Mouse (Mus musculus): ENCODE measurements around the gene Pcsk4. TPM values are rescaled to one million over a fixed set of nuclear protein-coding genes. Genes with fewer than 3 reads are reported as not detected.

The Pcsk4 gene
- polyA plus RNA-seq, 1 experiment from 2014 or later = 2.1 TPM

DNA sequence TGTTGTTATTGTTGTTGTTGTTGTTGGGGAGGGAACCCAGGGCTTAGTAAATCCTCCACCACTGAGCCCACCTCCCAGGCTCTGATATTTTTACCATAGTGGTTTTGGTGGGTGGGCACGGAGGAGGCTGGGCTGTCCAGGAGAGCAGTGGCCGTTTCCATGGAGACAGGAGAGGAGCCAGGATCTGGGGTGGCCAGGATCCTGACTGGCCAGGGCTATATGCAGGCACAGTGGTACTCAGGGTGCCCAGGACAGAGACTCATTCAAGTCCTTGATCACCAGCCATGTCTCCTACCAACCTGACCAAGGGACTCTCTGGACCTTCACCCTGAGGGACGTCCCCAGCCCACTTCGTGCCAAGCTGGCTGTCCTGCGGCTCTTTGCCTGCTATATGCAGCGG lies 34.4 kb upstream of the Pcsk4 start:
- Histone ChIP-seq H3K9ac (no peak overlapping the region), H3K9me3 (no peaks in the 10 kb centered on the region), H3K4me3 (no peak overlapping the region), H3K27me3 (replicated peaks) (peaks cover 80% of the 10 kb centered on the region), H3K27ac (replicated peaks) (no peak overlapping the region), H3K4me2 (no peak overlapping the region), H3K4me1 (no peaks in the 10 kb centered on the region), H3K36me3 (no peaks in the 10 kb centered on the region)
- 50% methylated on average over 6 of the region's 6 CpGs for WGBS
- no peak for ATAC-seq (ENCODE audit: extremely low read depth, insufficient number of reproducible peaks, low FRiP score, low TSS enrichment)

DNA sequence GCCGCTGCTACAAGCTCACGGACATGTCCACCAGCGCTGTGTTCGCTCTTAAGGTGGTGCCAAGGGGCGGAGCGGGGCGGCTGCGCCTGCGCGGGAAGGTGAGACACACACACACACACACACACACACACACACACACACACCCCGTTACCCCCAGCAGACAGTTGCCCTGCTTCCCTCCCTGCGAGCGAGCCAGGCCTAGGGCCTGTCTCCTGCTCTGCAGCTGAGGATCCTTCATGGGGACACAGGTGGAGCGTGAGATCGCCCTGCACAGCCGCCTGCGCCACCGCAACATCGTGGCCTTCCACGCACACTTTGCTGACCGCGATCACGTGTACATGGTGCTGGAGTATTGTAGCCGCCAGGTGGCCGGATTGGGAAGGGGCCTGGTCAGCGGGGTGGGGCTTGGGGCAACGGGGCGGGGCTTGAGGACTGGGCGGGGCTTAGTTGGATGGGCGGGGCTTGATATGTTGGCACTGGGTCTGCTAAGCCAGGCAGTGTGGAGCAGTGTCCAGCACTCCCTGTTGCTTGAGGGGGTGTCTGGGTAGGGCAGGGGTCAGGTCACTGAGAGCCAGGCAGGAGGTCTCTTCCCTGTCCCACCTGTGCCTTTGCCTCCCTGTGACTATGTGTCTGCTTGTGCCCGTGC lies 28.8 kb upstream of the Pcsk4 start:
- Histone ChIP-seq H3K9me3 (no peaks in the 10 kb centered on the region), H3K27me3 (replicated peaks) (peaks cover 89% of the 10 kb centered on the region), H3K9ac (peak overlapping the region; percentile 37; the same call in 1 of the 2 replicates), H3K4me2 (peak overlapping the region; percentile 56), H3K4me3 (peak overlapping the region; percentile 31), H3K27ac (replicated peaks) (no peak overlapping the region), H3K36me3 (no peaks in the 10 kb centered on the region), H3K4me1 (peaks cover 12% of the 10 kb centered on the region)
- 7% methylated on average over 31 of the region's 31 CpGs for WGBS
- ATAC-seq (ENCODE audit: extremely low read depth, insufficient number of reproducible peaks, low FRiP score, low TSS enrichment) = peak; percentile 12; the same call in 1 of the 2 replicates

DNA sequence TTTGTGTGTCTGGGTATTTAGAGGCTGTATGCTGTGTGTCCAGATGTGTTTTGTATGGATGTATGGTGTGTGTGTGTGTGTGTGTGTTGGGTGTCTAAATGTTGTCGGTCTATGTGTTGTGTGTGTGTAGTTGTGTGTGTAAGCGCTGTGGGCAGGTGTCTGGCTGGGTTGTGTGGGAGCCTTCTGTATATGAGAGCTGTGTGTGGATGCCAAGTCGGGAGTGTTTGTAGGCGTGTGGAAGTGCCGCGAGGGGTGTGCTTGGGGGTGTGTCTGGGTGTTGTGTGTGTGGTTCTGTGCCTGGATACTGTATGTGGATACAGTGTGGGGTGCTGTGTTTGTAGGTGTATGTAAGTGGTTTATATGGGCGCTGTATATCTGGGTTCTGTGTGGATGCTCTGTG lies 28.0 kb upstream of the Pcsk4 start:
- H3K36me3 ChIP-seq = no peaks in the 10 kb centered on the region
- H3K4me1 ChIP-seq = peaks cover 19% of the 10 kb centered on the region
- no peak overlapping the region for H3K27ac ChIP-seq (replicated peaks)
- no peaks in the 10 kb centered on the region for H3K9me3 ChIP-seq
- ATAC-seq (ENCODE audit: extremely low read depth, insufficient number of reproducible peaks, low FRiP score, low TSS enrichment) = no peak
- WGBS = 40% methylated on average over 7 of the region's 7 CpGs
- no peak overlapping the region for H3K4me2 ChIP-seq
- no peak overlapping the region; the same call in 1 of the 2 replicates for H3K9ac ChIP-seq
- peak overlapping the region; percentile 31; the same call in 1 of the 2 replicates for H3K4me3 ChIP-seq
- peaks cover 91% of the 10 kb centered on the region for H3K27me3 ChIP-seq (replicated peaks)

DNA sequence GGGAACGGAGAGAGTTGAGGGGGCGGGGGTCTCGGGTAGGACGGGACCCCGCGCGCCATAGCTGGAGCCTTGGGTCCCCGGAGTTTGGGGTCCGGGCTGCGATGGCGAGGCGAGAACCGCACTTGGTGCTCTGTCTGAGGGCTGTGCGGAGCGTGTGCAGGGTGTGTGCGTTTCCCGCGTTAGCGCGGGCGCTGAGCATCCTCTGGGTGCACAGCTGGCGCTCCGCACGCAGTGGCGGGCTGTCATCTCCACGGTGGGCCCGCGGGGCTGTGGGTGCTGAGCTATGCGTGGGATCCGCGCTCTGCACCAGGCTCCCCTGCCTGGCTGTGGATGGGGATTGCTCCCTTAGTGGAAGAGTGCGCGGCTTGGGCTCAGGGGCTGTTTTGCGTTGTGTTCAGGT lies 27.4 kb upstream of the Pcsk4 start:
- H3K4me2 ChIP-seq = peak overlapping the region; percentile 57
- H3K27me3 ChIP-seq (replicated peaks) = peaks cover 97% of the 10 kb centered on the region
- no peaks in the 10 kb centered on the region for H3K9me3 ChIP-seq
- peaks cover 19% of the 10 kb centered on the region for H3K4me1 ChIP-seq
- peak overlapping the region; percentile 41 for H3K4me3 ChIP-seq
- 2% methylated on average over 34 of the region's 34 CpGs for WGBS
- H3K27ac ChIP-seq (replicated peaks) = no peak overlapping the region
- H3K9ac ChIP-seq = peak overlapping the region; percentile 66; the same call in 1 of the 2 replicates
- no peaks in the 10 kb centered on the region for H3K36me3 ChIP-seq
- no peak for ATAC-seq (ENCODE audit: extremely low read depth, insufficient number of reproducible peaks, low FRiP score, low TSS enrichment)

DNA sequence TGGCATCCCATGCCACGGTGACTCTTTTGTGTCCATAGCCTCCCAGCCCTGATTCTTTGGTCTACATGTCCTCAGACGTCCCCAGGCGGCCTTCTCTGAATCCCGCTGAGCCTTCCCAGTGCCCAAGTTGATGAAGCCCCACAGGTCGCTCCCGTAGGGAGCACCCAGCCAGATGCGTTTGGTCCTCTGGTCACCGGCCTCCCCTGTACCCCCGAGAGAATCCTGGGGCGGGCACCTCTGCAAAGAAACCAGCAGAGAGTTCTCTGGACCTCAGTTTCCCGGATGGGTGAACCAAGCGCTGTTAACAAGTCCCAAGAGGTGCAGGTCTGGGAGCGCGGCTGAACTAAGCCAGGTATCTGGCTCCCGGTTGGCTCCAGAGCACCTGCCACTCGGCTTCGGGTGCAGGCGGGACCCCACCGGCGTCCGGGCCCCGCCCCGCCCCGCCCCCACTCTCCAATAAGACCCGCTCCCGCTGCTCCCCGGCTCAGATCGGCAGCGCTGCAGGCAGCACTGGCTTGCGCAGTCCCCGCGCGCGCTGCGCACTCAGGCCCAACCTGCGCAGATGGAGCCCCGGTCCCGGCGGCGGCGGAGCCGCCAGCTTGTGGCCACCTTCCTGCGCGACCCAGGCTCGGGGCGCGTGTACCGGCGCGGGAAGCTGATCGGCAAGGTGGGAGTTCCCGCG lies 26.8 kb upstream of the Pcsk4 start, which contains the start of gene Plk5:
Gene Plk5, plus strand, starts transcription at position 459 of the 682 bp plus-strand sequence.
- Histone ChIP-seq H3K9ac (peak within 1 kb of the TSS; percentile 66; the same call in 1 of the 2 replicates), H3K4me1 (peaks cover 19% of the 10 kb centered on the region), H3K4me3 (peak within 1 kb of the TSS; percentile 41), H3K9me3 (no peaks in the 10 kb centered on the region), H3K27me3 (replicated peaks) (peaks cover 100% of the 10 kb centered on the region), H3K4me2 (peak within 1 kb of the TSS; percentile 57), H3K36me3 (no peaks in the 10 kb centered on the region), H3K27ac (replicated peaks) (no peak within 1 kb of the TSS)
- ATAC-seq (ENCODE audit: extremely low read depth, insufficient number of reproducible peaks, low FRiP score, low TSS enrichment) = no peak
- 2% methylated on average over 53 of the region's 53 CpGs for WGBS

DNA sequence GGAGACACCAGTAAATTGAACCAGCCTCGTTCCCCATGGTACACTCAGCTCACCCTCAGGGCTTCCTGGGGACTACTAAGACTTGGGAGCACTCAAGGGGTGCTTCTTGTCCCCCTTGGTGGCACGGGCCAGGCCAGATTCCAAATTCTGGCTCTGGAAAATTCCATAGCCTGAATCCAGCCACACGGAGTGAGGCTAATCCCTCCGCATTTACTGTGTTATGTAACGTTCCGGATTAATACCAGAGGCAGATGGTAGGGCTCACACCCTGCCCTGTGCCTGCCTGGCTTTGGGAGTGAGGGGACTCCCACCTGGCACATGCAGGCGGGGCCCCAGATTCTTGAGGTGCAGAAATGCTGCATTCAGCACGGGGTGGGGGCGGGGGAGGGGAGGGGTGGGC lies 26.1 kb upstream of the Pcsk4 start:
- Histone ChIP-seq H3K9me3 (no peaks in the 10 kb centered on the region), H3K27ac (replicated peaks) (no peak overlapping the region), H3K4me2 (no peak overlapping the region), H3K36me3 (no peaks in the 10 kb centered on the region), H3K27me3 (replicated peaks) (peaks cover 100% of the 10 kb centered on the region), H3K4me3 (peak overlapping the region; percentile 41; the same call in 1 of the 2 replicates), H3K4me1 (peaks cover 19% of the 10 kb centered on the region), H3K9ac (no peak overlapping the region)
- no peak for ATAC-seq (ENCODE audit: extremely low read depth, insufficient number of reproducible peaks, low FRiP score, low TSS enrichment)
- WGBS = 13% methylated on average over 9 of the region's 9 CpGs

DNA sequence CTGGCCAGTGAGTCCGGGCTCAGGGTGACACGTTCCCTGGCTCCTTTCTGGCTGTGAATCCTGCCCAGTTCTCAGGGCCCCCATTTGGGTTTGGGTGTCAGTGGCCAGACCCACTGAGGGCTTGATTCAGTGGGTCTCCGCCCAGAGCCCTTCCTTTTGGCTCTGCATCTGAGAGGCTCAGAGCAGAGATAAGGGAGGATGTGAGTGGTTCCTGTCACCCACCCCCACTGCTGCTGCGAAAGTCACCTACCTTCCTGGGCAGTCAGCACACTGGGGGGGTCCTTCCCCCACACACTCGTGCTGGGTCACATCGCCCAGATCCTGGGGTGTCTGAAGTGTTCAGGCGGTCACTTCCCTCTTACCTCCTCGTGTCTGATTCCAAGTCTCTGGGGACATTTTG lies 23.4 kb upstream of the Pcsk4 start:
- Histone ChIP-seq H3K9ac (peak overlapping the region; percentile 47; the same call in 1 of the 2 replicates), H3K4me2 (no peak overlapping the region), H3K27ac (replicated peaks) (no peak overlapping the region), H3K4me3 (no peak overlapping the region), H3K36me3 (no peaks in the 10 kb centered on the region), H3K9me3 (no peaks in the 10 kb centered on the region), H3K27me3 (replicated peaks) (peaks cover 97% of the 10 kb centered on the region), H3K4me1 (peaks cover 39% of the 10 kb centered on the region)
- ATAC-seq (ENCODE audit: extremely low read depth, insufficient number of reproducible peaks, low FRiP score, low TSS enrichment) = no peak
- WGBS = 36% methylated on average over 8 of the region's 8 CpGs

DNA sequence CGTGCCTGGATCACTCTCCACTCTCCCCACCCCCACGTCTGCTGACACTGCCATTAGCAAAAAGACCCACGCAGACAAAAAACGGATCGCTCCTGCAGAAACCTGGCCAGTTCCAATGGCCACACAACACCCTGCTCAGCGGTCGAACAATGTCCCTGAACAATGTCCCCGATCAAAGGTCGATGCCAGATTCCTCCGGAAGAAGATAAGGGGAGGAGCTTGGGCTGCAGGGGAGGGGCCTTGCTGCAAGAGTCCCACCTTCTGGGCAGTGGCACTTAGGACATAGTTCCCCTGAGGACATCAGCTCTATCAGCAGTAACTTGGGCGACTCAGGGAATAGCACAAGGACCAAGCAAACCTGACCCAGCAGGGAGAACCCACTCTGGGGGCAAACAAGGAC lies 22.6 kb upstream of the Pcsk4 start:
- ATAC-seq (ENCODE audit: extremely low read depth, insufficient number of reproducible peaks, low FRiP score, low TSS enrichment) = no peak
- Histone ChIP-seq H3K27me3 (replicated peaks) (peaks cover 97% of the 10 kb centered on the region), H3K9me3 (no peaks in the 10 kb centered on the region), H3K4me1 (peaks cover 45% of the 10 kb centered on the region), H3K4me3 (no peak overlapping the region), H3K4me2 (no peak overlapping the region), H3K9ac (no peak overlapping the region), H3K36me3 (no peaks in the 10 kb centered on the region), H3K27ac (replicated peaks) (no peak overlapping the region)
- 26% methylated on average over 11 of the region's 11 CpGs for WGBS

DNA sequence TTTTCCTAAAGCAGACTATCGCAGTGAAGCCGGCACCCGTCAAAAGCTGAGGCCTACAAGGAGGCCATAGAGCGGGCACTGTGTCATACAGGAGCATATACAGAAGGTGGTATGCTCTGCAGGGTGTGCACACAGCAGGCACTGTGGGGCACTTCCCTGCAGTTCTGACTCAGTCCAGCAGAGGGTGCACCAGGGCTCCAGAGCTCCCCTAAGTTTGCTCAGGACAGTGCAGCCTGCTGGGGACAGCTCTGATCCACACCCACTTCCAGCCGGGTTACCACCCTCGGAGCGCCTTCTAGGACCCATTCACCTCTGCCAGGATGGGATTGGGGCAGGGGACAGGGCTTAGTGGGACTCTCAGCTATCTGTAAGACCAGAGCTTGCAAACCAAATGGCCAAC lies 21.0 kb upstream of the Pcsk4 start:
- 0 out of 2 replicates have a peak, but pooled peaks have one; percentile 13 for ATAC-seq (ENCODE audit: extremely low read depth, insufficient number of reproducible peaks, low FRiP score, low TSS enrichment)
- H3K4me3 ChIP-seq = no peak overlapping the region
- H3K27ac ChIP-seq (replicated peaks) = no peak overlapping the region
- WGBS = 2% methylated on average over 7 of the region's 7 CpGs
- peaks cover 97% of the 10 kb centered on the region for H3K27me3 ChIP-seq (replicated peaks)
- no peaks in the 10 kb centered on the region for H3K36me3 ChIP-seq
- H3K9me3 ChIP-seq = no peaks in the 10 kb centered on the region
- no peak overlapping the region for H3K9ac ChIP-seq
- no peak overlapping the region for H3K4me2 ChIP-seq
- H3K4me1 ChIP-seq = peaks cover 37% of the 10 kb centered on the region

DNA sequence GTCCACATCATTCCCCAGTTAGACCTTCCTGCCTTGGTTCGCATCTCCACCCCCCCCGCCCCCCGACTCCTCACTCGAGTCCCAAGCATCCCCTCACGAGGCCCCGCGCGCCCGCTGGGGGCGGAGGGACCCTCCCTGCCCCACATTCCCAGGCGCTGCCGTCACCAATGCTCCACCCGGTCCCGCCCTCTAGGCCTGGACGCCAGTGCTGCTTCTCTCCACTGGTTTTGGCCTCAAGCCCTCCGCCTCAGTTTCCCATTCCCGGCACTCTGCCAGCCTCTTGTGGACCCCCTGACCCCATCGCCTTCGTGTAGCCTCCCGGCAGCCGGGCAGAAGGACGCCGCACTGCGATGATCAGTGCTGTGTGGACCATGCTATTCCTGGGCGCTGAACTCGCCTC lies 19.7 kb upstream of the Pcsk4 start:
- peak overlapping the region; percentile 78 for H3K9ac ChIP-seq
- 17% methylated on average over 26 of the region's 26 CpGs for WGBS
- peaks cover 50% of the 10 kb centered on the region for H3K4me1 ChIP-seq
- ATAC-seq (ENCODE audit: extremely low read depth, insufficient number of reproducible peaks, low FRiP score, low TSS enrichment) = no peak
- H3K27me3 ChIP-seq (replicated peaks) = peaks cover 97% of the 10 kb centered on the region
- no peaks in the 10 kb centered on the region for H3K9me3 ChIP-seq
- H3K4me3 ChIP-seq = peak overlapping the region; percentile 51
- H3K27ac ChIP-seq (replicated peaks) = no peak overlapping the region
- peak overlapping the region; percentile 72 for H3K4me2 ChIP-seq
- H3K36me3 ChIP-seq = no peaks in the 10 kb centered on the region

DNA sequence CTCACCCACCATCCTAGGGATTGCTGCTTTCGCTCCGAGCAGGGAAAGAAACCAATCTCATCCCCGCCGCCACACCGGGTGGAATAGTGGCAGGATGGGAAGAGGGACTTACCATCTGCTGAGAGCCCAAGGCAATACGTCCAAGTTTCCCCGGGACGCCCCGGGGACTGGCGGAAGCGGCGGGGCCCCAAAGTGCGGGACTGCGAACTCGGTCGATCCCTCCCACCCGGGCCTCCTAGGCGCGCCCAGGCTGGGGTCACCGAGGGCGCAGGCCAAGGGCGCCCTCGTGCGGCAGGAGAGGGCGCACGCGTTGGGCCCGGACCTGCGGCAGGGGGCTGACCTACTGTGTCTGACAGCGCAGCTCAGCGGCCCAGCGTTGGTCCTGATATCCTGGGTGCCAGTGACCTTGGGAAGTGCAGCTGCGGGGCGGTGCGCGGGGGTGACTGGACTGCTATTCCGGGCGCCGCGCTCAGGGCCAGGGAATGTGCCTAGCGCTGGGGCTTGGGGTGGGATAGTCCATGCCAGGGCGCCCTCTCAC lies 19.0 kb upstream of the Pcsk4 start, which contains the start of gene Adamtsl5:
Gene Adamtsl5, minus strand, starts transcription at position 169 of the 538 bp plus-strand sequence.
- no peak for ATAC-seq (ENCODE audit: extremely low read depth, insufficient number of reproducible peaks, low FRiP score, low TSS enrichment)
- WGBS = 1% methylated on average over 42 of the region's 42 CpGs
- H3K9ac ChIP-seq = peak within 1 kb of the TSS; percentile 78
- H3K9me3 ChIP-seq = no peaks in the 10 kb centered on the region
- peak within 1 kb of the TSS; percentile 51 for H3K4me3 ChIP-seq
- H3K27me3 ChIP-seq (replicated peaks) = peaks cover 97% of the 10 kb centered on the region
- peak within 1 kb of the TSS; percentile 72 for H3K4me2 ChIP-seq
- H3K36me3 ChIP-seq = no peaks in the 10 kb centered on the region
- H3K27ac ChIP-seq (replicated peaks) = 0 out of 2 replicates have a peak within 1 kb of the TSS, but pooled peaks have one; percentile 1
- H3K4me1 ChIP-seq = peaks cover 57% of the 10 kb centered on the region
